Mouse (Mus musculus) G1E-ER4 (cell line): ENCODE results near the gene Napepld. TPM values are rescaled to one million over a fixed set of nuclear protein-coding genes. Genes with fewer than 3 reads are reported as not detected.

Experiments
- GATA1 ChIP-seq: IDR thresholded peaks from one replicate; pipeline ENCODE4 v1.8.0; 2012; ENCODE audit warnings: low read length, inconsistent platforms
- polyA plus RNA-seq: library from polyadenylated mRNA; stranded (reverse); fragments of >175 nt; gene quantifications from 2 replicates; pipeline ENCODE4 v1.2.3, GENCODE M21; 2012

Gene Napepld
- polyA plus RNA-seq, 1 experiment: 1.7 TPM

DNA sequence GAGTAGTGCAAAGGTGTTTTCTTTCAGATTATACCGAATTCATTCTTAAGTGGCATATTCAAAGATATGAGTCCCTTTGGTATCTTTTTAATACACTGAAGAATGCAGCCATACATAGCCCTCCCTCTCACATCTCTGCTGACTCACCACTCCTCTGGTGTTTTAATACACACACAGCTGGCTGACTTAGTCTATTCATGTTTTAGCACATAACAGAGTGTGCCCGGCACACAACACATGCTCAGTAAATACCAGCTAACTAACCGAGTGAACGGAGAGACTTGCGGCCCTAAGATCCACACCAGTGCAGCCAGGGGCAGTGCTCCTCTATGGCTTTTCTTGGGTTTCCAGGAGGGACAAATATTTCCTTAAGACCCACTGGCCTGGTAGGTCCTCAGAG is 20.3 kb downstream of the Napepld start:
- no peak for TF ChIP-seq GATA1

DNA sequence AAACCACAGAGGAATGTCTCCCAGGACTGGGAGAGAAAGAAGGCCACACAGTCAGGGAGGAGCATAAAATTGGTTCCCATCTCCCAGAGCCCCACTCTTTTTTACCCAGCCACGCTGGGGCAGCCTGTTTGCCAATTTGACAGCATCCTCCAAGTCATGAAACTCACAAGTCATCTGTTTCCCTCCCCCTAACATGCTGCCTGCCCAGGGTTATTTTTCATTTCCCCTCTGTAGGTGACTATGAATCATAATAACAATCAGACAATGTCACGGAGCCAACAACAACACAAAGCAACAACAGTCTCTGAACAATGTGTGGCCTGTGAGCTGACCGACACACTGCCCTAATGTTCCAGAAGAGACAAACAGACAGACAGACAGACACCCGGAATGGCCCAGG is 21.2 kb downstream of the Napepld start:
- TF ChIP-seq GATA1: no peak

DNA sequence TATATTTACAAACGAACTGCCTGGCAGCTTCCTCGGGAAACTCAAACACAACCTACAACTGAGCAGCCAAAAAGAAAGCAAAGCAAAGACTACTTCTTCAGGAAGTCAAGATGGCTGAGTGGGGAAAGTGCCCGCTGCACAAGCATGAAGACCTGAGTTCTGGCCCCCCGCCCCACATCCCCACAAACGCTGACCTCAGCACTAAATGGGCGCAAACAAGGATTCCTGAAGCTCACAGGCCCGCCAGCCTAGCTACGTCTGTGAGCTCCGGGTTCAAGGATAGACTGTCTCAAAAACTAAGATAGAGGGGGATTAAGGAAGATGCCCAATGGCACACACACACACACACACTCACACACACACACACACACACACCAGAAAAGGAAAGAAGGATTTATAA is 22.8 kb downstream of the Napepld start:
- no peak for TF ChIP-seq GATA1

DNA sequence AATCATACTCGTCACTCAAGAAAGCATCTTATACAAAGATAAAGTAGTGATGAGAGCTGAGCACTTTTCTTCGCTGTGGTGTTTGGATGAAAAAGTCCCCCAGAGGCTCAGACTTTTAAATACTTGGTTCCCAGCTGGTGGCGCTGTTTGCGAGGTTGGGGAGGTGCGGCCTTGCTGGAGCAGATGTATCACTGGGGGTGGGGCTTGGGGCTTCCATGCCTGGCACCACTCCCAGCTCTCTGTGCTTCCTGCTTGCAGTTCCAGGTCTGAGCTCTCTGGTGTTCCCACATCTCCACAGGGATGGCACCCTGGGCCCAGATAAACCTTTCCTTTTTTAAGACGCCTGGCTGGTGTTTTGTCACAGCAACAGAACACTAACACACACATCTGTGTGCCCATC is 23.3 kb downstream of the Napepld start:
- no peak for TF ChIP-seq GATA1

DNA sequence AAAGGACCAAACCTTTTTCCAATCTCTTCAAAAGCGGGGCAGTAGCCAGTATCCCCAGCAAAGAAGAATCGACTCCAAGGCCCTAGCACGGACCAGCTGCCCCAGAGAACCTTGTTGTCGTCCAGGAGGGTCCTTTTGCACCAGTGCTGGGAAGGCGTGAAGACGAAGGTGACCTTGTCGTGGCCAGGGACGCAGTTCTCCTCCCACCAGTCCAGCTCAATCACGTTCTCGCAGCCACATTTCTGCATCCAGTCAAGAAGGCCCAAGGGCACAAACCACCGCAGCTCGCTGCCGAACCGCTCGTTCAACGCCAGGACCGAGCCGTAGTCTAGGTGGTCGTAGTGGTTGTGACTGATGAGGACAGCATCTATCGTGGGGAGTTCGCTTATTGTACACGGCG is 25.7 kb downstream of the Napepld start:
- no peak for TF ChIP-seq GATA1

DNA sequence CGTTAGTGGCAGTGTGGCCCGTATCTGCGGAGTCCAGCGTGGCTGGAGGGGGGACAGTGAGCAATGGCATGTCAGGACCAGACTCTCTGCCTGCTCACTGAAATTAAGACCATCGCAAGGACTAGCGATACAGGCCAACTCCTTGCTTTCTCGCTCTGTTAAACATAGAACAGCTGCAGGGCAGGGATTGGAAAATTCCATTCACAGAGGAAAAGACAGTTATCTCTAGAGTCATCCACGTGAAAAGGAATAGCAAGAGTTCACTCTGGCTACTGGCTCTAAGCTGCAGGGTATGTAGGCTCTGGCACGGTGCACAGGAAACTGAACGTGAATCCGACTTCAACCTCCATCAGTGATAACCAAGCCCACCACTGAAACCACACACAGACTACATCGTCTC is 26.2 kb downstream of the Napepld start:
- TF ChIP-seq GATA1: no peak

DNA sequence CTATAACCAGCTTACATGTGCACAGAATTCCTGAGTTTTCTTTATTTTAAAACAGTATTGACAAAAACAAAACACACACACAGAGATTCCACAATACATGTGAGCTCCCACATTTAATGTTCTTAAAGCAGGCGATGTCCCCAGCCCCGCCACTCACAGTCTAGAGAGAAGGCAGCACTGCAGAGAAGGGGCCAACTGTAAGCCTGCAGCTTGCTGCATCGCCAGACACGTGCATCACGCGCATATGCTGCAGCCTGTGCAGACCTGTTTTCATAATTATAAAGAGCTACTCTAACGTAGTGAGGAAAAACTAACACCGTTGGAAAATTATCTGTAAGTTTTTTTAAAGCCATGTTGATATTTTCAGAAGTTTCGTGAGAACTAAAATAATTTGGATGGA is 27.5 kb downstream of the Napepld start:
- TF ChIP-seq GATA1: no peak

DNA sequence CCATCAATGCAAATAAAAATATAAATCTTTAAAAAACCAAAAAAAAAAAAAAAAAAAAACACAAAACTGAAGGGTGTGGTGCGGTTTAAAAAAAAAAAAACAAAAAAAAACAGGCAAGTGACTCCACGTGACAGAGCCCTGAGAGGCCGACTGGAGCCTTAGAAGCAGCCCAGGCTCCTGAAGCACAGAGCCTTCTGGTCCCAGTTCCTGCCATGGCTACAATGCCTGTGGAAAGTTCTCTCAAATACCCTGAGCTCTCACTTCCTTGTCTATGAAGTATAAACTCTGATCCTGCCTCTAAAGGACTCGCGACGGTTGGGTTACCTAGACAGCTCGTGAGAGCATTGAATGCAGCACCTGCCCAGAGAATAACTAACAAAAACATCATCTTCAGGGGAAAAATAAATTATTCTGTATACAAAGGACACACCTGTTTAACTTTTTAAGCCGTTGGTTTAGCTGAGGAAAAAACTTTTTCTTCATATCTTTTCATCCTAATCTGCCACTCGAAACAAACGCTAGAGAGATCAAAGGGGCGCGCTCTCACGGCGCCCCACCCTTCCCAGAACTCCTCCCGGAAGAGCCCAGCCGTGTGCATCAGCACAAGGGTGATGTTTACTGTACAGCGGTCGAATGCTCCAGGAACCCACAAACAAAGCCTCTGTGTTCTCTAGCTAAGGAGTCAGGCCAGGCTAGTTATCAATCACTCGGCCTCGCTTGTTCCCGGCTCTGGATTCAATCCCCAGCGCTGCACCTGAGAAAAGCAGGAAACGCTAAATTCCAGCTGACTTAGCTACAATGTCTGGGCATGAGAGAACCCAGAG is 28.2 kb downstream of the Napepld start:
- TF ChIP-seq GATA1: no peak

DNA sequence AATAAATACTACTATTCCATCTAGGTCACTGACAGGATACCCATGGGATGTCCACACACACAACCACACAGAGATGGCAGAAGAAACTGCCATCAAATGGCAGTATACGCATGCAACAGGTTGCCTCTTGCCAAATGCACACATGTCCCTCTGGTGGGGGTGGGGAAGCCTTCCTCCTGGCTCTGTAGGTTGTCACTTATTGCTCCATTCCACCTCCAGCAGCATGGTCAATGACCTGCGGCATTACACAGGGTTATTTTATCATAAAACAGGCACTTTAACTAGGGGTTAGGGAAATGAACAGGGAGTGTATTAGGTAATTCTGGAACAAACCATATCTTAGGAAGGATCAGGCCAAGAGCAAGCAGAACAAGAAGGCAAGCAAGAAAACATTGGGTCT is 31.9 kb downstream of the Napepld start:
- no peak for TF ChIP-seq GATA1

DNA sequence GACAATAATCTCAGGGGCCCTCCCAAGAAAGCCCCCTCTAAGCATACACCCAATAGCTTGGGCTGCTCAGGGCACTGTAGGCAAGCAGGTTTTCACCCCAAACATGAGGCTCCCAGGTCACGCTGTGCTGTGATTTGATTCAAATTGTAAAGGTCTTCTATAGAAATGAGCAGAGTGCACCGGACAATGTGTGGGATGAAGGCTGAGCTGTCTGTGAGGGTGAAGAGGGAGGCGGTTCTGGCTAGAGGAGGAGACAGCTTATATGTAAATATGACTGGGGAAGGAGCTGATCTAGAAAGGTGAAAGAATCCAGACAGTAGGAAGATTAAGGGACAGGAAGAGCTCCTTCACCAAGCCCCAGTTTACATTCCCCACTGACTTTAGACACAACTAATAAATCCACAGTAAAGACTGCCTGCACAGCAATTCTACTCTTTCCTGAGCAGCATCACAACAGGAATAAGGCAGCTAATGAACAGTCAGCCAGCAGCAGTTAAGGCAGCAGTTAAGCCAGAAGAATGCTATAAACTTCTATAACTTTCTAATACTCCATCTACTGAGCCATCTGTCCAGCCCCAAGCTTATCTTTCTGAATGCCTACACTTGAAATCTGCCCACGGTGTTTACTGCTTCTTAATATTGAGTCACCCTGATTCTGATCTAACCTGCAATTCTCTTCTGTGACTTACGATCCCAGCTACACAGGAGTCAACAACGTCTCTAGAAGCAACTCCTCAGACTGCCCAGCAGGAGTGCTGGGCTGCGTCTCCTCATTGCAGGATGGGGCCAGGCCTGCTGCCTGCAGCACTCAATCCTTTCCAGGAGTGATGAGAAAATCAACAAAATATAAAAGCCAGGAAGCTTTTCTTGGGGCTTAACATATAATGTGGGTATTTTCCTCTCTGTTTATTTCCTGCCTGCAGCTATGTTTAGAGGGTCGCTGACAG is 33.7 kb downstream of the Napepld start:
- TF ChIP-seq GATA1: no peak

DNA sequence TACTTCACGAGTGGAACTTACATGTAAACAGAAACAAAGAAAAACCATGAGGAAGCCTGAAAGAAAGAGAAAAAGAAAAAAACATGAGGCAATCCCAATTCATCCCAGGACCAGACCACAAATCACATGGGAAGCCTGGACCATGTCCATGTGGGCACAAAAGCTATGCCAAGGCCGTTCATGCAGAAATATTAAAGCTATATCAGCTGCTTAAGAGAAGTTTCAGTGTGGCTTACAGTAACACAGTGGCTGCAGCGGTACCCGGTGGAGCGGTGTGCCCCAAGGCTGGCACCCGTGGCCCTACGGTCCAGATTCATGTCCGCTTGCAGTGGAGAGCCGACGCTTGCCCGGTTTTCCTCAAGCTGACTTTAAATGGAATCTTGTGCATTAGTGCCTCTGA is 38.1 kb downstream of the Napepld start:
- TF ChIP-seq GATA1: no peak

DNA sequence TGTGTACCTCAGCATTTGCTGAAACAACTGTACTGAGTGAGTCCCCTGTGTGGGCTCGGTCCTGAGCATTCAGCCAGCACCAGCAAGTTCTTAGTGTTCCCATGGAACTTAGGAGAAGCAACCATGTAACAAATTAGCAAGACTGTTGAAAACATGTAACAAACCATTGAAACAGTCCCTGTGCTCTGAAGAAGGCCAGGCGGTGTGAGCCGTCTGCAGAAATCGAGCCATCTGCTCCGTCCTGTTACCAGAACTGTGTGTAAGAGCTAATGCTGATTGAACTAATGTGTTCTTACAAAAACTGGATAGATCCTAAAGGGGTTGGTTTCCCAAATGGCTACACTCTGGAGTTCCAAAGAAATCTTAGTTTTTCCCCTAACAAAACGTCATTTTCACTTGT is 40.3 kb downstream of the Napepld start:
- no peak for TF ChIP-seq GATA1

DNA sequence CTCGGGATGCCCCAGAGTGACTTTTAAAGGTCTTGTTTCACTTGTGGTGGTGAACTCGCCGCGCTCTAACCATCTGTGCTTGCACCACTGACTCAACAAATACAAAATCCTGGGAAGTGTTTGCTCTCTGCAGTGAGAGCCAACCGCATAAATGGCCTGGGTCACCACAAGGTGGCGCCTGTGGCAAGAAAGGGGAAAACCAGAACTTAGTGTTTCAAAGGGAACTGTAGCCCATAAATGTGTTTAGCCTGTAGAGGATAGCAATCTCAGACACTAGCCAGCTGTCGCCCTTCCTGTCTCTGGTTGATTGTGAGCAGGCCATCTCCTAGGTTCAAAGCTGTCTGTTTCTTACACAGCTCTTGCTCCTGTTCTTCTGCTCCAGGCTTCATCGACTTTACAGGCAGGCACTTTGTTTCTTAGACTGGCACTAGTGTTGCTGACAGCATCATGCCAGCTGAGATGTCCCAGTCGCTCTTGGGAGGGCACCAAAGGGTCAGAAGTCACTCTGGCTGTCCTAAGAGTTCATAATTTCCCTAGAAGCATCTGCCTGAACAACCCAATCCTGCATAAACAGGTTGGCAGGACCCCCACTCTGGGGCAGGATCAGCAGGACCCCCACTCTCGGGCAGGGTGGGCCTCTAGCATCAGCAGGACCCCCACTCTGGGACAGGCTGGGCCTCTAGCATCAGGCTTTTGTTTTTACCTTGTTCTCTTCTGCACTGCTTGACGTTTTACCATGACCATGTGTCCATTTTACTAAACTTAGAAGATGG is 42.4 kb downstream of the Napepld start:
- no peak for TF ChIP-seq GATA1

DNA sequence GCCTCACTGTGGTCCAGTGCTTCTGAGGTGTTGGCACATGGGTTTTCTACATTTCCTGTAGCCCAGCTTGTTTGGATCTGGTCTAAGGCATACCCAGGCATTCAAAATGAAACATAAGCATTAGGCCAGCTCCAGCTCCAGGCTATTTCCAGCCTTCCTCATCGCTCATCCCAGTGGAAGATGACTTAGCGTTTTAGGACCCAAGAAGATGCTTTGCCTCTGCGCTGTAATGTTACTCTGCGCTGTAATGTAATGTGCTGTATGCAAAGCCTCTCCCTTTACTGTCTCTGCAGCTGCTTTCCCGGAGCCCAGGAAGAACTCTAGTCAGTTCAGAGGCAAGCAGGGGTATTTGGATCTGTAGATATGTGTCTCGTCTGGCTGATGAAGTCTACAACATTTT is 43.2 kb downstream of the Napepld start:
- no peak for TF ChIP-seq GATA1

DNA sequence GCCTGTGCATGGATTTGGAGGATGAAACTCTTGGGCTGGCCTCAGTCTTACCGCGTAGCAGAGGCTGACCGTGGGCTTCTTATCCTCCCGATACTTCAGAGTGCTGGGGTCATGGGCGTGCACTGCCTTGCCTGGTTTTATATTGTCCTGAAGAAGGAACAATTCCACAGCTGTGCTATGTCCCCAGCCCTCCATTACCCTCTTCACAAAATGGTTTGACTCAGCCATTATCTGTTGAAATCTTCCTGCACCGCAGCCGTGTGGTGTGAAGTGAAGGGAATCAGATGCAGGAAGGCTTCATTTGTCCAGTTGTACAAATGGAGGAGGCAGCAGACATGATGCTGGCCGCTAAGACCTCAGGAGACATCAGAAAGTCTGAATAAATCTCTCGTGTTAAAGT is 44.3 kb downstream of the Napepld start:
- no peak for TF ChIP-seq GATA1
